Mouse (Mus musculus) embryonic stem cell, embryonic (primary cell): ENCODE measurements around the gene Dbil5.

Source experiments
- CTCF ChIA-PET, 4 experiments: fragments of 300-600 bp in 2 of 4; fragments of 350-600 bp in 2 of 4; sonication (Branson Sonifier 250); formaldehyde crosslinking; loops; one replicate each; lab custom pipeline; 2022; ENCODE audit warnings: inconsistent platforms in 2 of 4; lab: Charles Lee
- POLR2A ChIA-PET, 4 experiments: fragments of 300-600 bp in 2 of 4; fragments of 350-600 bp in 2 of 4; sonication (Branson Sonifier 250); formaldehyde crosslinking; loops; one replicate each; lab custom pipeline; 2022; ENCODE audit warnings: antibody characterized with exemption in 4 of 4, inconsistent platforms in 1 of 4; lab: Charles Lee

The Dbil5 gene

DNA sequence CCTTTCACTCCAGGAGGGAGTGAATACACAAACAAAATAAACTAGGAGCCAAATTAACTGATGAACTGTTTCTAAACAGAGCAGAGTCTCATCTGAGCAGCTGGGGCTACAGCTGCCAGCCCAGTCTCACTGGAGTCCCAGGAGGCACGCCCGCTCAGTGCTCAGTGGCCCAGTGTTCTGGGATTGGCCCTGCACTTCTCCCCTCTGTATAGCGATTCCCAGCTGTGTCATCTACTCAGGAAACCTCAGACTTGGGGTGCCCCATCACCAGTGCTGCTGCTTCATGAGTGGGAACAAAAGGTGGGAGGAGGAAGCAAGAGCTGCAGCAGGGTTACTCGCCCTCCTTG lies 36.5 kb downstream of the Dbil5 start:
- CTCF ChIA-PET, result interaction anchor here (0.6 to 3.4 kb wide), 53 partner anchors 9 to 202 kb away, joined by 3 to 51 read pairs (median 5); partner anchors contain the start of genes Timm22 (in 4 of the 4), Nxn (in 3 of the 4), Glod4 (in 2 of the 4) and Mrm3 (in 2 of the 4)

DNA sequence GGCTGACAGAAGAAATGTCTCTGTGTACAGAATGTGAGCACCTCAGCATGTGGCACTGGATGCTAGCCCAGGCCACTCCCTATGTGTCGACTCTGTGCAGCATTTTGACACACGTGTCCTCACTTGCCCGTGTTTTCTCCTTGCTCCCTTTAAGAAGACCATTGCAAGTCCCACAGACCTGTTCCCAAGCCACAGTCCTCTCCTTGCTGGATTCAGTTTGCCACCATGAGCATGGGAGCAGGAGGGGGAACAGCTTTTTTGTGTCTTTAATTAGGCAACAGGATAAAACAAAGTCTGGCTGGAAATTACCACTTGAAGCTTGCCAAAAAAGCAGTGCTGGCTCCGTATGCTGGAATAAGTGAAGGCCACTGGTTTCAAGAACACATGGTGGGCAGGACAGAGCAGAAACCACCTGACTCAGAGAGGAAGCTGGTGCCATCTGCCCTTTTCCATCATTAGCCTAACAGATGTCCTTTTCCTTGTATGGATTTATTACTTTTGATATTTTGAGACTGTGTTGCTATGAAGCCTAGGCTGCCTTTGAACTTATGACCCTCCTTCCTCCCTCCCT lies 38.1 kb downstream of the Dbil5 start:
- CTCF ChIA-PET, result interaction anchor here (0.5 to 2.7 kb wide), 10 partner anchors 17 to 155 kb away, joined by 3 to 11 read pairs (median 4); partner anchors contain the start of genes Dbil5 (in 1 of the 4), Gemin4 (in 1 of the 4) and Timm22 (in 1 of the 4)
- POLR2A ChIA-PET, result interaction anchor here in 1 of 4 experiments (0.5 to 1.5 kb wide), 5 partner anchors 11 to 151 kb away, joined by 3 to 5 read pairs (median 4); partner anchors contain the start of gene Timm22

More for the DNA sequence above, 36.5 kb downstream of the Dbil5 start:
- POLR2A ChIA-PET, result interaction anchor here (0.5 to 3.2 kb wide), 27 partner anchors 9 to 154 kb away, joined by 3 to 19 read pairs (median 5); partner anchors contain the start of genes Timm22 (in 4 of the 4), Nxn (in 3 of the 4), Glod4 (in 2 of the 4) and Mrm3 (in 2 of the 4)

GRCm38 (mm10) chr11:76256129-76256528 lies 38.7 kb downstream of the Dbil5 start:
- CTCF ChIA-PET, result interaction anchor here (0.5 to 2.7 kb wide), 13 partner anchors 14 to 154 kb away, joined by 3 to 11 read pairs (median 3); partner anchors contain the start of genes Timm22 (in 2 of the 4), Dbil5 (in 1 of the 4) and Gemin4 (in 1 of the 4)
- POLR2A ChIA-PET, result interaction anchor here in 1 of 4 experiments (0.5 to 1.5 kb wide), 7 partner anchors 10 to 150 kb away, joined by 3 to 5 read pairs (median 3); partner anchors contain the start of gene Timm22

GRCm38 (mm10) chr11:76257386-76257785 lies 40.0 kb downstream of the Dbil5 start:
- CTCF ChIA-PET, result interaction anchor here in 3 of 4 experiments (1.0 to 2.7 kb wide), 7 partner anchors 130 to 153 kb away, joined by 3 to 8 read pairs (median 4); partner anchors contain the start of gene Timm22 (in 3 of the 3)

GRCm38 (mm10) chr11:76258511-76258910 lies 41.1 kb downstream of the Dbil5 start:
- ChIA-PET CTCF (interaction anchor here in 1 of 4 experiments (1.0 to 2.2 kb wide), 2 partner anchors 128 to 152 kb away, joined by 3 to 8 read pairs; no protein-coding TSS in a partner anchor), POLR2A (no interaction called here)

More at GRCm38 (mm10) chr11:76257386-76257785, 40.0 kb downstream of the Dbil5 start:
- POLR2A ChIA-PET, result interaction anchor here in 2 of 4 experiments (0.5 to 1.7 kb wide), 5 partner anchors 9 to 381 kb away, joined by 3 to 6 read pairs (median 4); partner anchors contain the start of gene Timm22 (in 1 of the 2)

GRCm38 (mm10) chr11:76260208-76261050 lies 43.0 kb downstream of the Dbil5 start:
- ChIA-PET POLR2A (interaction anchor here in 2 of 4 experiments (0.6 to 4.3 kb wide), 9 partner anchors 8 to 146 kb away, joined by 3 to 18 read pairs (median 4); partner anchors contain the start of gene Timm22 (in 1 of the 2)), CTCF (interaction anchor here in 1 of 4 experiments (1.0 kb wide), 1 partner anchor 138 kb away, joined by 3 read pairs; no protein-coding TSS in a partner anchor)

DNA sequence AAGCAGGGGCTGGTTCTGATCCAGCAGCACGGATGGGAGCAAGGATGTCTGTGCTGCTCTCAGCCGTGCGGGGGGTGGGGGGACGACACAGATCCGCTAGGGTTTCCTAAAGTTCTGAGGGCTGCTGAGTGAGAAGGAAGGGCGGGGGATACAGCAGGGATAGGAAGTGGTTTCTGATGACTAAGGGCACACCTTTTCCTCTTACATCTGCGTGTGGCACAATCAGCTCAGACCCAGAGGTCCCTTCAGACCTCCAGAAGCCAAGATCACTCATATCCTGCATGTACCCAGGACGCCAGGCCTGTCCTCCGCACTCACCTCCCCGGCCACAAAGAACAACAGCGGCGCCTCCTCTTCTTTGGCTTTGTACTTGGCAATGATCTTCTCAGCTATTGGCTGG lies 43.8 kb downstream of the Dbil5 start:
- CTCF ChIA-PET, result interaction anchor here in 3 of 4 experiments (0.9 to 3.4 kb wide), 5 partner anchors 8 to 137 kb away, joined by 3 to 21 read pairs (median 3); partner anchors contain the start of genes Dbil5 (in 1 of the 3) and Gemin4 (in 1 of the 3)
- POLR2A ChIA-PET, result interaction anchor here in 3 of 4 experiments (0.6 to 4.3 kb wide), 10 partner anchors 9 to 152 kb away, joined by 3 to 18 read pairs (median 6); partner anchors contain the start of gene Timm22 (in 1 of the 3)

- ChIA-PET CTCF (interaction anchor here (0.6 to 5.0 kb wide), 15 partner anchors 9 to 461 kb away, joined by 3 to 21 read pairs (median 4); partner anchors contain the start of genes Timm22 (in 2 of the 4) and Nxn (in 1 of the 4)), POLR2A (interaction anchor here (0.5 to 4.3 kb wide), 40 partner anchors 9 to 206 kb away, joined by 3 to 18 read pairs (median 4); partner anchors contain the start of genes Timm22 (in 2 of the 4) and Nxn (in 1 of the 4))
Measured at GRCm38 (mm10) chr11:76262611-76263351, 45.4 kb downstream of the Dbil5 start.

GRCm38 (mm10) chr11:76267550-76267949 lies 50.1 kb downstream of the Dbil5 start:
- CTCF ChIA-PET, result interaction anchor here in 1 of 4 experiments (0.6 to 1.3 kb wide), 2 partner anchors 74 to 131 kb away, joined by 3 read pairs; partner anchors contain the start of gene Nxn
- POLR2A ChIA-PET, result interaction anchor here in 2 of 4 experiments (0.6 to 2.3 kb wide), 7 partner anchors 10 to 294 kb away, joined by 3 to 10 read pairs (median 5); partner anchors contain the start of genes Glod4 (in 1 of the 2) and Mrm3 (in 1 of the 2)

GRCm38 (mm10) chr11:76268001-76268459 lies 50.6 kb downstream of the Dbil5 start:
- ChIA-PET POLR2A (interaction anchor here in 3 of 4 experiments (0.7 to 2.3 kb wide), 12 partner anchors 8 to 125 kb away, joined by 3 to 10 read pairs (median 4); partner anchors contain the start of genes Glod4 (in 1 of the 3) and Mrm3 (in 1 of the 3)), CTCF (interaction anchor here in 1 of 4 experiments (0.6 kb wide), 2 partner anchors 74 to 138 kb away, joined by 3 read pairs; partner anchors contain the start of gene Timm22)
